Mouse (Mus musculus) cerebellum, postnatal 25 days (tissue): ENCODE measurements around the gene 4933411K16Rik.
"Not testable (repeated sequence)": the region's sequence is repeated elsewhere in the genome, so short reads cannot be mapped to it uniquely, and the experiment has no call there.

ENCODE experiments used
- DNase-seq, 2 experiments: peaks; one replicate each; pipeline ENCODE4 v3.0.0; 2021; ENCODE audit warnings: mixed read lengths in 2 of 2

The 4933411K16Rik gene

GRCm38 (mm10) chr19:42079006-42079405 lies 27.0 kb downstream of the 4933411K16Rik start:
- DNase-seq, result no peak

GRCm38 (mm10) chr19:42079950-42080349 lies 27.9 kb downstream of the 4933411K16Rik start:
- DNase-seq, result no peak

- no peak for DNase-seq
These were observed 28.4 kb downstream of the 4933411K16Rik start for GRCm38 (mm10) chr19:42080469-42080868.

GRCm38 (mm10) chr19:42081613-42082012 lies 29.6 kb downstream of the 4933411K16Rik start:
- not testable (repeated sequence) for DNase-seq

GRCm38 (mm10) chr19:42085690-42086089 lies 33.6 kb downstream of the 4933411K16Rik start:
- no peak for DNase-seq

- DNase-seq, result peak; percentile 95
These were observed 34.1 kb downstream of the 4933411K16Rik start, which contains the start of gene Morn4 for GRCm38 (mm10) chr19:42086166-42086565. Morn4 (minus strand) TSS chr19:42086357.

GRCm38 (mm10) chr19:42089103-42089747 lies 37.2 kb downstream of the 4933411K16Rik start:
- DNase-seq, result peak; percentile 68 to 70

- peak; percentile 97 to 99 for DNase-seq
These were observed 37.9 kb downstream of the 4933411K16Rik start, which contains the start of gene Pi4k2a for GRCm38 (mm10) chr19:42089748-42090595. Pi4k2a (plus strand) TSS chr19:42090470.

GRCm38 (mm10) chr19:42090637-42091141 lies 38.6 kb downstream of the 4933411K16Rik start:
- no peak for DNase-seq

- DNase-seq, result no peak
These were observed 47.4 kb downstream of the 4933411K16Rik start for GRCm38 (mm10) chr19:42099406-42099805.
